Mouse (Mus musculus) testis, adult 2 months (tissue): Measurements from ENCODE around the gene Rab3gap1.

ENCODE experiments used
- CTCF ChIP-seq: fragments of 200-500 bp; IDR thresholded peaks from 2 replicates; pipeline ENCODE4 v1.5.1; 2012; ENCODE audit warnings: low read depth, mild to moderate bottlenecking, inconsistent platforms, low read length, moderate library complexity; ENCODE audit not compliant: control insufficient read depth, insufficient read depth, insufficient replicate concordance
- POLR2A ChIP-seq: fragments of 200-500 bp; IDR thresholded peaks from 2 replicates; pipeline ENCODE4 v1.6.1; 2012; ENCODE audit warnings: low read depth, mild to moderate bottlenecking, inconsistent platforms, low read length, moderate library complexity; ENCODE audit not compliant: control insufficient read depth

GRCm38 (mm10) chr1:127836619-127837018 is 32.0 kb upstream of the Rab3gap1 start:
- TF ChIP-seq CTCF (no peak), POLR2A (no peak)
